Mouse (Mus musculus) limb, embryonic 11.5 days (tissue): ENCODE results near the gene Trnp1. TPM values are rescaled to one million over a fixed set of nuclear protein-coding genes. Genes with fewer than 3 reads are reported as not detected.

Source experiments
- ATAC-seq: fragments of 200-750 bp; cut with Nextera tagmentation; 2 replicates; pipeline ENCODE4 v1.8.0; 2017; ENCODE audit warnings: low read depth; ENCODE audit not compliant: insufficient number of reproducible peaks, low FRiP score, low TSS enrichment
- DNase-seq: peaks from one replicate; pipeline ENCODE4 v3.0.0-alpha.2; 2015; ENCODE audit warnings: low spot score
- H3K27ac ChIP-seq: fragments of 300-500 bp; sonication (generic); replicated peaks from 2 replicates; pipeline ENCODE4 v1.5.1; 2014; ENCODE audit warnings: low read depth, mild to moderate bottlenecking, low read length
- H3K27me3 ChIP-seq: fragments of 300-500 bp; sonication (generic); 2 replicates; pipeline ENCODE4 v1.6.1; 2014; ENCODE audit warnings: mild to moderate bottlenecking, low read length, mixed read lengths; ENCODE audit not compliant: control insufficient read depth, insufficient read depth
- H3K36me3 ChIP-seq: fragments of 300-500 bp; sonication (generic); 2 replicates; pipeline ENCODE4 v1.6.1; 2014; ENCODE audit warnings: mild to moderate bottlenecking, low read length, moderate library complexity, mixed read lengths; ENCODE audit not compliant: control insufficient read depth, insufficient read depth
- H3K4me1 ChIP-seq: fragments of 300-500 bp; sonication (generic); 2 replicates; pipeline ENCODE4 v1.6.1; 2014; ENCODE audit warnings: low read length, mixed read lengths; ENCODE audit not compliant: control insufficient read depth, insufficient read depth
- H3K4me2 ChIP-seq: fragments of 300-500 bp; sonication (generic); 2 replicates; pipeline ENCODE4 v1.6.1; 2014; ENCODE audit warnings: low read depth, mild to moderate bottlenecking, moderate library complexity; ENCODE audit not compliant: severe bottlenecking
- H3K4me3 ChIP-seq: fragments of 300-500 bp; sonication (generic); 2 replicates; pipeline ENCODE4 v1.5.1; 2014; ENCODE audit warnings: low read depth, low read length
- H3K9ac ChIP-seq: fragments of 300-500 bp; sonication (generic); 2 replicates; pipeline ENCODE4 v1.6.1; 2014; ENCODE audit warnings: mild to moderate bottlenecking, low read length
- H3K9me3 ChIP-seq: fragments of 300-500 bp; sonication (generic); 2 replicates; pipeline ENCODE4 v1.6.1; 2016; ENCODE audit warnings: low read length; ENCODE audit not compliant: control insufficient read depth
- WGBS: fragments of 180-500 bp; shearing (Covaris S2); extraction: QIAGEN DNeasy Blood & Tissue Kit; methylation state at CpG from one replicate; pipeline ENCODE4 v1.1.7; 2014; 5-methylcytosine and 5-hydroxymethylcytosine counted together
- polyA plus RNA-seq: library from polyadenylated mRNA; unstranded; fragments of >200 nt; fragmentation: Nextera tagmentation; extraction: Ambion mirVana; gene quantifications from 2 replicates; pipeline ENCODE4 v1.2.1, GENCODE M21; 2014

The Trnp1 gene
- polyA plus RNA-seq, 1 experiment from 2014 or later, result 1.5 TPM

GRCm38 (mm10) chr4:133501514-133501913 lies 3.2 kb upstream of the Trnp1 start:
- H3K9me3 ChIP-seq, result no peaks in the 10 kb centered on the region
- H3K27me3 ChIP-seq, result peaks cover 43% of the 10 kb centered on the region
- H3K4me2 ChIP-seq, result no peak overlapping the region
- DNase-seq (no peak), ATAC-seq (no peak)
- H3K9ac ChIP-seq, result no peak overlapping the region
- peaks cover 15% of the 10 kb centered on the region for H3K4me1 ChIP-seq
- no peak overlapping the region for H3K4me3 ChIP-seq
- no peak overlapping the region for H3K27ac ChIP-seq
- H3K36me3 ChIP-seq, result no peaks in the 10 kb centered on the region
- 68% methylated on average over 7 of the region's 7 CpGs for WGBS

- Histone ChIP-seq H3K27me3 (peaks cover 59% of the 10 kb centered on the region), H3K9ac (peak overlapping the region; percentile 43), H3K27ac (no peak overlapping the region), H3K4me2 (peak overlapping the region; percentile 98), H3K36me3 (no peaks in the 10 kb centered on the region), H3K9me3 (no peaks in the 10 kb centered on the region), H3K4me3 (peak overlapping the region; percentile 53), H3K4me1 (peaks cover 15% of the 10 kb centered on the region)
- peak; percentile 59 for DNase-seq
- 1% methylated on average over 57 of the region's 70 CpGs for WGBS
- peak; percentile 6; the same call in 1 of the 2 replicates for ATAC-seq
Measured at GRCm38 (mm10) chr4:133497461-133498159, 740 bp downstream of the Trnp1 start.

GRCm38 (mm10) chr4:133496738-133497445 lies 1.5 kb downstream of the Trnp1 start:
- DNase-seq (no peak), ATAC-seq (no peak)
- Histone ChIP-seq H3K9ac (no peak overlapping the region), H3K4me2 (peak overlapping the region; percentile 98), H3K9me3 (no peaks in the 10 kb centered on the region), H3K4me1 (peaks cover 15% of the 10 kb centered on the region), H3K4me3 (peak overlapping the region; percentile 53), H3K36me3 (no peaks in the 10 kb centered on the region), H3K27me3 (peaks cover 59% of the 10 kb centered on the region), H3K27ac (no peak overlapping the region)
- 23% methylated on average over 6 of the region's 6 CpGs for WGBS

- Histone ChIP-seq H3K4me1 (peaks cover 18% of the 10 kb centered on the region), H3K9me3 (no peaks in the 10 kb centered on the region), H3K9ac (no peak overlapping the region), H3K4me2 (no peak overlapping the region), H3K4me3 (no peak overlapping the region), H3K36me3 (no peaks in the 10 kb centered on the region), H3K27me3 (peaks cover 59% of the 10 kb centered on the region), H3K27ac (no peak overlapping the region)
- no peak for DNase-seq
- no peak for ATAC-seq
- 37% methylated on average over 7 of the region's 7 CpGs for WGBS
Measured at GRCm38 (mm10) chr4:133495711-133496110, 2.6 kb downstream of the Trnp1 start.

- Histone ChIP-seq H3K4me1 (peaks cover 18% of the 10 kb centered on the region), H3K36me3 (no peaks in the 10 kb centered on the region), H3K4me3 (no peak overlapping the region), H3K4me2 (no peak overlapping the region), H3K9me3 (no peaks in the 10 kb centered on the region), H3K27ac (no peak overlapping the region), H3K27me3 (peaks cover 52% of the 10 kb centered on the region), H3K9ac (no peak overlapping the region)
- 67% methylated on average over 4 of the region's 4 CpGs for WGBS
- ATAC-seq, result no peak
- no peak for DNase-seq
Measured at GRCm38 (mm10) chr4:133494867-133495266, 3.5 kb downstream of the Trnp1 start.

GRCm38 (mm10) chr4:133494432-133494831 lies 3.9 kb downstream of the Trnp1 start:
- 3% methylated on average over 12 of the region's 12 CpGs for WGBS

GRCm38 (mm10) chr4:133493895-133494294 lies 4.5 kb downstream of the Trnp1 start:
- peaks cover 42% of the 10 kb centered on the region for H3K27me3 ChIP-seq
- H3K27ac ChIP-seq, result no peak overlapping the region
- no peaks in the 10 kb centered on the region for H3K36me3 ChIP-seq
- H3K4me3 ChIP-seq, result peak overlapping the region; percentile 15; the same call in 1 of the 2 replicates
- H3K9me3 ChIP-seq, result no peaks in the 10 kb centered on the region
- peaks cover 24% of the 10 kb centered on the region for H3K4me1 ChIP-seq
- WGBS, result 20% methylated on average over 10 of the region's 12 CpGs
- no peak overlapping the region for H3K9ac ChIP-seq
- ATAC-seq (no peak), DNase-seq (no peak)
- peak overlapping the region; percentile 32 for H3K4me2 ChIP-seq

More at GRCm38 (mm10) chr4:133494432-133494831, 3.9 kb downstream of the Trnp1 start:
- peak overlapping the region; percentile 32 for H3K4me2 ChIP-seq
- ATAC-seq (no peak), DNase-seq (peak; percentile 95)
- H3K27ac ChIP-seq, result no peak overlapping the region
- no peaks in the 10 kb centered on the region for H3K36me3 ChIP-seq
- H3K4me3 ChIP-seq, result peak overlapping the region; percentile 15; the same call in 1 of the 2 replicates
- peaks cover 22% of the 10 kb centered on the region for H3K4me1 ChIP-seq
- peaks cover 48% of the 10 kb centered on the region for H3K27me3 ChIP-seq
- H3K9me3 ChIP-seq, result no peaks in the 10 kb centered on the region
- H3K9ac ChIP-seq, result no peak overlapping the region

GRCm38 (mm10) chr4:133491800-133492199 lies 6.5 kb downstream of the Trnp1 start:
- H3K9me3 ChIP-seq, result no peaks in the 10 kb centered on the region
- no peak overlapping the region for H3K9ac ChIP-seq

More at GRCm38 (mm10) chr4:133491800-133492199, 6.5 kb downstream of the Trnp1 start:
- Histone ChIP-seq H3K27ac (no peak overlapping the region), H3K4me2 (no peak overlapping the region), H3K36me3 (no peaks in the 10 kb centered on the region), H3K27me3 (peaks cover 23% of the 10 kb centered on the region), H3K4me1 (peaks cover 10% of the 10 kb centered on the region; the same call in 1 of the 2 replicates), H3K4me3 (no peak overlapping the region)
- ATAC-seq, result no peak
- 37% methylated on average over 10 of the region's 10 CpGs for WGBS
- no peak for DNase-seq
